9 mouse cellular contexts compared by ENCODE assay signal in genomic region chr7:39847914-39848782, GRCm38 (mm10).
DNase-seq lines count a peak whose midpoint lies in the region; ATAC-seq and TF ChIP-seq lines count a peak whose summit lies in the region.
"Had no signal": no experiment of that assay in that cellular context is flagged by ENCODE, and none has a peak within 500 bp of the region (broad histone marks: within the 10 kb centered on the region; RNA-seq: fewer than 3 reads in every experiment).

No protein-coding gene starts in this region.

- TF ChIP-seq CTCF in heart, adult 2 months (IDR thresholded peaks at IDR 0.05), result peak; percentile 75
- TF ChIP-seq CTCF in cerebellum, adult 2 months (IDR thresholded peaks at IDR 0.05; ENCODE audit: borderline replicate concordance, insufficient read depth, low read depth, low read length), result peak; percentile 41; the same call in 1 of the 2 replicates

- no peak overlapping the region for H3K4me3 ChIP-seq in heart, adult 2 months
- no peak overlapping the region for H3K4me3 ChIP-seq in cerebellum, adult 2 months (replicated peaks; ENCODE audit: insufficient read depth, low read depth, low read length)
- H3K4me3 ChIP-seq in neural tube, embryonic 13.5 days, result no peak overlapping the region
- H3K4me3 ChIP-seq: limb, embryonic 15.5 days had no signal

- TF ChIP-seq POLR2A in heart, adult 2 months (IDR thresholded peaks at IDR 0.05; ENCODE audit: insufficient read depth, low read depth, low read length), result no peak
- no peak for TF ChIP-seq POLR2A in cerebellum, adult 2 months (IDR thresholded peaks at IDR 0.05; ENCODE audit: borderline replicate concordance, insufficient read depth, low read length)

- no peaks in the 10 kb centered on the region for H3K4me1 ChIP-seq in heart, adult 2 months (ENCODE audit: control insufficient read depth, insufficient read depth, low read length)
- H3K4me1 ChIP-seq in cerebellum, adult 2 months (ENCODE audit: control insufficient read depth, insufficient read depth, low read length), result no peaks in the 10 kb centered on the region
- no peaks in the 10 kb centered on the region for H3K4me1 ChIP-seq in neural tube, embryonic 13.5 days (replicated peaks)
- H3K4me1 ChIP-seq: limb, embryonic 15.5 days had no signal

- peak; percentile 93 for ATAC-seq in frontal cortex, adult (ENCODE audit: low TSS enrichment)
- peak; percentile 92 for ATAC-seq in neural tube, embryonic 13.5 days (ENCODE audit: low read depth)

- no peak for TF ChIP-seq EP300 in heart, adult 2 months (IDR thresholded peaks at IDR 0.05; ENCODE audit: insufficient read depth, low read depth, low read length)

- no peaks in the 10 kb centered on the region for H3K27me3 ChIP-seq in heart, adult 2 months (ENCODE audit: control insufficient read depth, insufficient read depth, low read length)
- no peaks in the 10 kb centered on the region for H3K27me3 ChIP-seq in cerebellum, adult 2 months (ENCODE audit: control insufficient read depth, insufficient read depth, low read length)
- no peaks in the 10 kb centered on the region for H3K27me3 ChIP-seq in neural tube, embryonic 13.5 days
- H3K27me3 ChIP-seq: limb, embryonic 15.5 days had no signal

- intact Hi-C loops in heart, adult 2 months (cut with DNase I), result loop anchor here (1.0 to 10.0 kb wide), 3 partner anchors 227 to 1095 kb away; no protein-coding TSS in a partner anchor
- intact Hi-C loops in left cerebral cortex, postnatal 10 days (cut with DNase I), result loop anchor here (5.0 kb wide), 2 partner anchors 424 to 1094 kb away; no protein-coding TSS in a partner anchor

- H3K36me3 ChIP-seq in heart, adult 2 months (ENCODE audit: control insufficient read depth, insufficient read depth, low read length), result no peaks in the 10 kb centered on the region
- no peaks in the 10 kb centered on the region for H3K36me3 ChIP-seq in neural tube, embryonic 13.5 days
- H3K36me3 ChIP-seq: limb, embryonic 15.5 days had no signal

- H3K9me3 ChIP-seq in neural tube, embryonic 13.5 days, result no peaks in the 10 kb centered on the region
- H3K9me3 ChIP-seq: limb, embryonic 15.5 days had no signal

- H3K4me2 ChIP-seq in neural tube, embryonic 13.5 days, result no peak overlapping the region
- H3K4me2 ChIP-seq: limb, embryonic 15.5 days had no signal

- no peak overlapping the region for H3K27ac ChIP-seq in heart, adult 2 months
- H3K27ac ChIP-seq in cerebellum, adult 2 months (ENCODE audit: insufficient read depth, low read length), result no peak overlapping the region
- H3K27ac ChIP-seq in neural tube, embryonic 13.5 days (replicated peaks), result no peak overlapping the region
- H3K27ac ChIP-seq: limb, embryonic 15.5 days had no signal

- DNase-seq in heart, adult 2 months, result peak; percentile 10 to 23
- DNase-seq in heart, adult 11 months, result no peak
- DNase-seq in cerebellum, adult 2 months, result peak; percentile 14 to 20
- DNase-seq in kidney, adult 18-20 months, result peak; percentile 48
- DNase-seq in left cerebral cortex, postnatal 10 days (ENCODE audit: extremely low spot score in 1 of 2, low spot score in 2 of 2), result peak; percentile 35 to 73
- DNase-seq in thymus, postnatal 0 days (ENCODE audit: low spot score), result no peak

- 32% methylated on average over 7 of the region's 7 CpGs for WGBS in heart, adult 2 months
- whole genome bisulfite sequencing in cerebellum, adult 2 months, result 43% methylated on average over 7 of the region's 7 CpGs
- WGBS in neural tube, embryonic 13.5 days, result 47% methylated on average over 7 of the region's 7 CpGs

- H3K79me2 ChIP-seq in heart, adult 2 months (replicated peaks; ENCODE audit: control insufficient read depth, insufficient read depth, low read length), result no peaks in the 10 kb centered on the region

- no peak overlapping the region for H3K9ac ChIP-seq in heart, adult 2 months (ENCODE audit: low read depth, low read length)
- no peak overlapping the region for H3K9ac ChIP-seq in neural tube, embryonic 13.5 days
- H3K9ac ChIP-seq: limb, embryonic 15.5 days had no signal

Comparison
In these comparisons a context has a peak if more than half of its experiments do, and no peak if none do; other contexts are left out.
1. DNase-seq: peak in heart, adult 2 months (2 of 2), cerebellum, adult 2 months (2 of 2), kidney, adult 18-20 months (single experiment) and left cerebral cortex, postnatal 10 days (2 of 2); none in heart, adult 11 months (single experiment) and thymus, postnatal 0 days (single experiment).